Mouse (Mus musculus) intestine, embryonic 14.5 days (tissue): Measurements from ENCODE around the gene Slco3a1. TPM values are rescaled to one million over a fixed set of nuclear protein-coding genes. Genes with fewer than 3 reads are reported as not detected.

ENCODE experiments used
- ATAC-seq: fragments of 200-750 bp; cut with Nextera tagmentation; replicated peaks from 2 replicates; pipeline ENCODE4 v1.8.0; 2017; ENCODE audit warnings: low read depth, moderate number of reproducible peaks, moderate TSS enrichment, moderate library complexity; ENCODE audit not compliant: low FRiP score, low TSS enrichment
- DNase-seq: peaks from one replicate; pipeline ENCODE4 v3.0.0-alpha.2; 2018; ENCODE audit warnings: low spot score
- H3K27ac ChIP-seq: fragments of 300-500 bp; sonication (generic); 2 replicates; pipeline ENCODE4 v1.5.1; 2014; ENCODE audit warnings: low read depth, mild to moderate bottlenecking, control low read depth
- H3K27me3 ChIP-seq: fragments of 300-500 bp; sonication (generic); replicated peaks from 2 replicates; pipeline ENCODE4 v1.6.1; 2014; ENCODE audit warnings: low read length, control low read depth; ENCODE audit not compliant: control insufficient read depth, insufficient read depth
- H3K36me3 ChIP-seq: fragments of 300-500 bp; sonication (generic); 2 replicates; pipeline ENCODE4 v1.6.1; 2014; ENCODE audit warnings: low read length, control low read depth; ENCODE audit not compliant: control insufficient read depth, insufficient read depth
- H3K4me1 ChIP-seq: fragments of 300-500 bp; sonication (generic); replicated peaks from 2 replicates; pipeline ENCODE4 v1.6.1; 2014; ENCODE audit warnings: low read length, control low read depth, mixed read lengths; ENCODE audit not compliant: control insufficient read depth, insufficient read depth
- H3K4me2 ChIP-seq: fragments of 300-500 bp; sonication (generic); 2 replicates; pipeline ENCODE4 v1.6.1; 2014; ENCODE audit warnings: low read length
- H3K4me3 ChIP-seq: fragments of 300-500 bp; sonication (generic); 2 replicates; pipeline ENCODE4 v1.5.1; 2014; ENCODE audit warnings: low read depth, low read length, control low read depth, mixed read lengths
- H3K9ac ChIP-seq: fragments of 300-500 bp; sonication (generic); 2 replicates; pipeline ENCODE4 v1.6.1; 2014; ENCODE audit warnings: mild to moderate bottlenecking, low read length
- H3K9me3 ChIP-seq: fragments of 300-500 bp; sonication (generic); 2 replicates; pipeline ENCODE4 v1.6.1; 2016; ENCODE audit warnings: low read length, control low read depth; ENCODE audit not compliant: control insufficient read depth
- WGBS: fragments of 180-500 bp; shearing (Covaris S2); extraction: QIAGEN DNeasy Blood & Tissue Kit; methylation state at CpG from one replicate; pipeline ENCODE4 v1.1.7; 2014; 5-methylcytosine and 5-hydroxymethylcytosine counted together
- polyA plus RNA-seq: library from polyadenylated mRNA; unstranded; fragments of >200 nt; fragmentation: Nextera tagmentation; extraction: Ambion mirVana; gene quantifications from 2 replicates; pipeline ENCODE4 v1.2.1, GENCODE M21; 2014

Gene Slco3a1
- polyA plus RNA-seq, 1 experiment from 2014 or later = 7.9 TPM

- Histone ChIP-seq H3K9me3 (no peaks in the 10 kb centered on the region), H3K4me3 (no peak overlapping the region), H3K9ac (no peak overlapping the region), H3K27ac (no peak overlapping the region), H3K36me3 (no peaks in the 10 kb centered on the region), H3K4me2 (no peak overlapping the region), H3K4me1 (no peaks in the 10 kb centered on the region), H3K27me3 (no peaks in the 10 kb centered on the region)
- DNase-seq = no peak
- WGBS = 92% methylated on average over 6 of the region's 6 CpGs
- no peak for ATAC-seq
Measured at GRCm38 (mm10) chr7:74313279-74314105, 241.1 kb downstream of the Slco3a1 start.

GRCm38 (mm10) chr7:74311536-74311935 lies 243.0 kb downstream of the Slco3a1 start:
- Histone ChIP-seq H3K4me1 (no peaks in the 10 kb centered on the region), H3K9me3 (no peaks in the 10 kb centered on the region), H3K4me3 (no peak overlapping the region), H3K4me2 (no peak overlapping the region), H3K27ac (no peak overlapping the region), H3K27me3 (no peaks in the 10 kb centered on the region), H3K36me3 (no peaks in the 10 kb centered on the region), H3K9ac (no peak overlapping the region)
- ATAC-seq = no peak
- WGBS = 73% methylated on average over 4 of the region's 4 CpGs
- DNase-seq = no peak

- no peaks in the 10 kb centered on the region for H3K36me3 ChIP-seq
- DNase-seq (no peak), ATAC-seq (no peak)
- H3K9ac ChIP-seq = no peak overlapping the region
- no peak overlapping the region for H3K4me3 ChIP-seq
- no peak overlapping the region for H3K4me2 ChIP-seq
- 72% methylated on average over 14 of the region's 14 CpGs for WGBS
- H3K4me1 ChIP-seq = no peaks in the 10 kb centered on the region
- no peaks in the 10 kb centered on the region for H3K9me3 ChIP-seq
- no peaks in the 10 kb centered on the region for H3K27me3 ChIP-seq
- no peak overlapping the region for H3K27ac ChIP-seq
Measured at GRCm38 (mm10) chr7:74303611-74304300, 250.8 kb downstream of the Slco3a1 start.

- DNase-seq (no peak), ATAC-seq (no peak)
- Histone ChIP-seq H3K27me3 (no peaks in the 10 kb centered on the region), H3K9ac (no peak overlapping the region), H3K4me1 (no peaks in the 10 kb centered on the region), H3K36me3 (no peaks in the 10 kb centered on the region), H3K4me2 (no peak overlapping the region), H3K9me3 (no peaks in the 10 kb centered on the region), H3K27ac (no peak overlapping the region), H3K4me3 (no peak overlapping the region)
- 80% methylated on average over 5 of the region's 5 CpGs for WGBS
Measured at GRCm38 (mm10) chr7:74303081-74303480, 251.5 kb downstream of the Slco3a1 start.

- Histone ChIP-seq H3K4me2 (no peak overlapping the region), H3K4me3 (no peak overlapping the region), H3K9me3 (no peaks in the 10 kb centered on the region), H3K36me3 (no peaks in the 10 kb centered on the region), H3K27me3 (no peaks in the 10 kb centered on the region), H3K27ac (no peak overlapping the region), H3K4me1 (no peaks in the 10 kb centered on the region), H3K9ac (no peak overlapping the region)
- ATAC-seq = no peak
- no peak for DNase-seq
- WGBS = 82% methylated on average over 4 of the region's 4 CpGs
Measured at GRCm38 (mm10) chr7:74286531-74286930, 268.0 kb downstream of the Slco3a1 start.

- Histone ChIP-seq H3K4me3 (no peak overlapping the region), H3K9me3 (no peaks in the 10 kb centered on the region), H3K9ac (no peak overlapping the region), H3K36me3 (no peaks in the 10 kb centered on the region), H3K27ac (no peak overlapping the region), H3K4me2 (no peak overlapping the region), H3K27me3 (no peaks in the 10 kb centered on the region), H3K4me1 (no peaks in the 10 kb centered on the region)
- ATAC-seq (no peak), DNase-seq (no peak)
- 89% methylated on average over 2 of the region's 2 CpGs for WGBS
Measured at GRCm38 (mm10) chr7:74280371-74280770, 274.2 kb downstream of the Slco3a1 start.

GRCm38 (mm10) chr7:74279356-74279755 lies 275.2 kb downstream of the Slco3a1 start:
- Histone ChIP-seq H3K4me1 (no peaks in the 10 kb centered on the region), H3K9ac (no peak overlapping the region), H3K9me3 (no peaks in the 10 kb centered on the region), H3K4me2 (no peak overlapping the region), H3K27me3 (no peaks in the 10 kb centered on the region), H3K36me3 (no peaks in the 10 kb centered on the region), H3K27ac (no peak overlapping the region), H3K4me3 (no peak overlapping the region)
- ATAC-seq (no peak), DNase-seq (no peak)
- WGBS = 94% methylated on average over 3 of the region's 3 CpGs

- Histone ChIP-seq H3K4me2 (no peak overlapping the region), H3K9ac (no peak overlapping the region), H3K27ac (no peak overlapping the region), H3K9me3 (no peaks in the 10 kb centered on the region), H3K4me1 (no peaks in the 10 kb centered on the region), H3K36me3 (no peaks in the 10 kb centered on the region), H3K4me3 (no peak overlapping the region), H3K27me3 (no peaks in the 10 kb centered on the region)
- 89% methylated on average over 1 of the region's 1 CpGs for WGBS
- ATAC-seq = no peak
- DNase-seq = no peak
Measured at GRCm38 (mm10) chr7:74270089-74270394, 284.5 kb downstream of the Slco3a1 start.
